Mouse (Mus musculus) kidney, postnatal 10 days (tissue): Measurements from ENCODE around the gene Ppp1r27.
A peak's percentile ranks its signal among the peaks of the same experiment; 100 is the strongest.
"Not testable (repeated sequence)": the region's sequence is repeated elsewhere in the genome, so short reads cannot be mapped to it uniquely, and the experiment has no call there.

ENCODE experiments used
- DNase-seq: peaks from one replicate; pipeline ENCODE4 v3.0.0; 2021; ENCODE audit warnings: mixed read lengths

The Ppp1r27 gene

GRCm38 (mm10) chr11:120575046-120575445 is 24.1 kb upstream of the Ppp1r27 start:
- no peak for DNase-seq

GRCm38 (mm10) chr11:120574278-120574600 is 23.3 kb upstream of the Ppp1r27 start:
- DNase-seq: no peak

GRCm38 (mm10) chr11:120573585-120574277 is 22.8 kb upstream of the Ppp1r27 start:
- DNase-seq: peak; percentile 31

GRCm38 (mm10) chr11:120572752-120573584 is 22.0 kb upstream of the Ppp1r27 start, which contains the start of gene P4hb:
TSS of gene P4hb (minus strand) at chr11:120573253.
- peak; percentile 100 for DNase-seq

DNA sequence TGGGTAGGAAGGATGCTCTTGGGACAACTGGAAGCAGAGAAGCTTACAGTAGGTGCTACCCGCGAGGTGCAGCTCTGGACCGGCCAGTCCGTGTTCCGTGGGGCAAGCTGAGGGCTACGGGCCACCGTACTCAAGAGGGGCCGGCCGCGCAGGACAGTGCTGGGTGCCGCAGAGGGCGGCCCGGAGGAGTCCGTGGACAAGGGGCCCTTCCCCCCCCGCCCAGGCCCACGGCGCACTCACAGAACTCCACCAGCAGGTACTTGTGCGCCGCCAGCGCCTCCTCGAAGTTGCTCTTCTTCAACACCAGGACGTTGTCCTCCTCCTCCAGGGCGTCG is 21.5 kb upstream of the Ppp1r27 start:
- DNase-seq: no peak

- no peak for DNase-seq
These were observed 21.0 kb upstream of the Ppp1r27 start for GRCm38 (mm10) chr11:120571754-120572416.

DNA sequence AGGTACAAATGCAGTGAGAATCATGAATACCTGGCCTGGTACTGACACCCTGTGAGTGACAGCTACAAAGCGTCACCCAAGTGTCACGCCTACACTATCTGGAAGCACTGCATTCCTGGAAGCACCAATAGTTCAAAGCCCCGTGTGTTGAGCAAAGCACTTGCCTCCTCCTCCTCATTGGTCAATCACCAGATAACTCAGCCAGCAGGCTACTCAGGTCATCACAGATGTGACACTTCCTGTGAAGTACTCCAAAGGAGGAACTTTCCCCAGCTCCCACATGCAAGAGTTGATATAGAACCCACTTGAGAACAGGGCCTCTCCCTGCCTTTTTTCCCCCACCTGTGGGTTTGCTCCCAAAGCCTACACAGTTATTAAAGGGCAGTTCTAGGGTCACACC is 20.2 kb upstream of the Ppp1r27 start:
- DNase-seq: no peak

DNA sequence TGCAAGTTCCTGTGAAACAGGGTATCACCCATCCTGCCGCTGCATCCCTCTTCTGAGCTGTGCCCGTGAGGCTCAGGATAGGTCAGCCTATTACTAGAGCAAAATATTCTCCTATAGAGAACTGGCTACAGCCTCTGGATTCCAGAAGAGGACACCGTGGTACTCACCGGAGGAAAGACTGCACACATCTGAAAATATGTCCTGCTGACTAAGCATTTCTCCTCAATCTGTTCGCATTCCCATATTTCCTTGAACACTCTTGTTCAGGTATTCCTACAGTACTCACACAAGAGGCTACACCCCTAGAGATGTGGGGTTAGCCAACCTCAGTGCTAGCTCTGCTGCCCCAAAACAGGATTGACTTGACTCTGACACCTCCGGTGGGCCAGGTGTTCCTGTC is 17.4 kb upstream of the Ppp1r27 start:
- no peak for DNase-seq

- no peak for DNase-seq
These were observed 14.2 kb upstream of the Ppp1r27 start for GRCm38 (mm10) chr11:120565114-120565513.

GRCm38 (mm10) chr11:120562949-120563348 is 12.0 kb upstream of the Ppp1r27 start:
- no peak for DNase-seq

DNA sequence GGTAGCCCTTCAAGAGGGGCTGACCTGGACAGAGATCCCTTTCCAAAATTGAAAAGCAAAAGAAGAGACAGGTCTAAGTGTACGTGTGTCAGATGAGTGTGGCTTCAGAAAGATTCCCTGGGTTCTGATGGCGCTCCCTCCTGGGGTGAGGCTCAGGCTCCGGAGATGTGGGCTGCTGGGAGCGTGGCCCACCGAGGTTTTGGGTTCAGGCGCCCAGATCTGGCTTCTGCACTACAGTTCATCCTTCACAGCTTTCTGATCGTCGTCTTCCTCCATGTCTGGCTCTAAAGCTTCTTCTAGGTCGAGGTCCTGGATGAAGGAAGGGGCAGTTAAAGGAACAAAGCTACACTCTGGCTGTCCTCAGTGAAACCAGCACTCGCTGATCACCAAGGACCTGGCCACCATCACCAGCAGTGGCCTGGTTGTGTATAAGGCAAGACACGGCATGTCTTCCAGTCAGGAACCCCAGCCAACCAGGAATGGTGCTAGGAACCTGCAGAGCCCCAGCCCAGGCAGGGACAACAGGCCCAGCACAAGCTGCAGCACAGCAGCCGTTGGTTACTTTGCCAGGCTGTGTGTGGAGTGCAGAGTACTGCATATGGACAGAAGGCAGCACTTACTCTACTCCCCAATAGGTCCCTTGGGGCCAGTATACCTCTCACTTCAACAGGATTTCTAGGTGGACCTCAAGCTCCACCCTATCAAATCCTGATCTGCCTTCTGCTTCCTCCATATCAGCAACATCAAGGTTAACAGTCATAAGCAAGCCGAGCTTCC is 10.2 kb upstream of the Ppp1r27 start:
- DNase-seq: no peak

DNA sequence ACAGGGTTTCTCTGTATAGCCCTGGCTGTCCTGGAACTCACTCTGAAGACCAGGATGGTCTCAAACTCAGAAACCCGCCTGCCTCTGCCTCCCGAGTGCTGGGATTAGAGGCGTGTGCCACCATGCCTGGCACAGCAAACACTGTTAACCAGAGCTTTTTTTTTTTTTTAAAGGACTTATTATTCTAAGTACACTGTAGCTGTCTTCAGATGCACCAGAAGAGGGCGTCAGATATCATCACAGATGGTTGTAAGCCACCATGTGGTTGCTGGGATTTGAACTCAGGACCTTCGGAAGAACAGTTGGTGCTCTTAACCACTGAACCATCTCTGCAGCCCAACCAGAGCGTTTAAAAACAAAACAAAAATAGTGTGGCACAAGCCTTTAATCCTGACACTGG is 7.9 kb upstream of the Ppp1r27 start:
- not testable (repeated sequence) for DNase-seq

GRCm38 (mm10) chr11:120555260-120555659 is 4.3 kb upstream of the Ppp1r27 start:
- no peak for DNase-seq

DNA sequence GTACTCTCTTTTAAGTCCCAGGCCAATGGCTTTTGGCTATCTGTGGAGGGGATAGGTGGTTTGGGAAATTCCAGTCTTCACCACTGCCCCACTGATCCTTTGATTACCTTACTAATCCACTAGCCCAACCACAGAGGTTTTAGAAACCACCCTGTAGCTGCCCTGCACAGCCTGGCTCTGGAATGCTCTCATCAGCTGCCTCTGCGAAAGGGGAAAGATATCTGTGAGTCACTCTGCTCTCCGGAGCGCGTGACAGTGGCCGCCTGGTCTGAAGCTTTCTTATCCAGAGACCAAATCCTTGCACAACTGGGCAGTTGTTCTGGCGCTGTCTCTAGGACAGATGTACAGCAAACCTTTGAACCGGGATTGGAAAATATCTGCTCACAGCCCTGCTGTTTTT is 3.9 kb upstream of the Ppp1r27 start:
- no peak for DNase-seq

DNA sequence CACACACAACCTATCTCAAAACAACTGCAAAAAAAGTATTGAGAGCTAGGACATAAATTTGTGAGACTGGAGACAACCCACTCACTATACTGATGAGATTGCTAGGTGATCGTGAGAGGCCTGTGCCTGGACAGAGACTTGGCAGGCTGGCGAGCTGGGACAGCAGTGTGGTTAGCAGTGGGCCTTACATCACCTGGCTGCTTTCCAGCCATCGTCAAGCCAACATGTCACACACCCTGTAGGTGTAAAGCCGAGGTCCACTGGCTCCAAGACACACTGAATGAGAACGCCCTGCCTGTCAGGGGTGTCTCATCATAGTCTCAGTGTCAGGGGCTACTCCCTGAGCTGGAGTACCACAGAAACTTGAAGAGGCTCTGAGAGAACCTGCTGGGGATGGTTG is 1.8 kb upstream of the Ppp1r27 start:
- DNase-seq: no peak

- peak; percentile 42 for DNase-seq
These were observed 734 bp downstream of the Ppp1r27 start for GRCm38 (mm10) chr11:120549986-120550809.

GRCm38 (mm10) chr11:120549168-120549945 is 1.6 kb downstream of the Ppp1r27 start, which contains the start of gene Mcrip1:
TSS of gene Mcrip1 (minus strand) at chr11:120549727.
- DNase-seq: peak; percentile 98

GRCm38 (mm10) chr11:120548786-120549167 is 2.2 kb downstream of the Ppp1r27 start:
- DNase-seq: no peak

- no peak for DNase-seq
These were observed 2.7 kb downstream of the Ppp1r27 start for GRCm38 (mm10) chr11:120548214-120548613.

- no peak for DNase-seq
These were observed 3.5 kb downstream of the Ppp1r27 start for GRCm38 (mm10) chr11:120547469-120547868.

DNA sequence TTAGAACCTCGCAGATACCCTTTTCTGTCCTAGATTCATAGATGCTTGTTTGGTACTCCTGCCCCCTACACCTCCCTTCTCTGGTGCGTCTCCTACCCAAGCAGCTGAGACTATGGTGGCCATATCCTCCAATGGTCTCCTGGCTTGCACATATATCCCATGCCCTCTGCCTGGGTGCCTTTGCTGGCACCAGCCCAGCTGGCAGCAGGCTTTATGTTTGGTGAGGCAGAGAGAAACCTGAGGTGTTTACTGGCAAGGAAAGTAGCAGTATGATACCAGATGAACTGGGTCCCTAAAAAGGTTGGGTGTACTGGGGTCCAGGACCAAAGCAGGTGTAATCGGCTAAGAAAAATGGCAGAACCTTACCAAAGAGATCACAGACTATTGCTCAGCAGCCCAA is 5.0 kb downstream of the Ppp1r27 start:
- peak; percentile 56 for DNase-seq
